Mouse (Mus musculus): ENCODE results near the gene Slc8b1. TPM values are rescaled to one million over a fixed set of nuclear protein-coding genes. Genes with fewer than 3 reads are reported as not detected.
A peak's percentile ranks its signal among the peaks of the same experiment; 100 is the strongest.

Gene Slc8b1
- total and polyA plus RNA-seq, 2 experiments: 40.6 to 52.4 TPM

GRCm38 (mm10) chr5:120577935-120578441 lies 67.0 kb downstream of the Slc8b1 start:
- H3K27ac ChIP-seq (replicated peaks; ENCODE audit: insufficient read depth, low read depth, low read length): no peak overlapping the region
- no peak overlapping the region for H3K9ac ChIP-seq (ENCODE audit: low read depth, low read length)
- DNase-seq (ENCODE audit: extremely low read depth, low read depth, low spot score): no peak
- H3K36me3 ChIP-seq (ENCODE audit: control insufficient read depth, insufficient read depth, low read length): peaks cover 9% of the 10 kb centered on the region
- peaks cover 32% of the 10 kb centered on the region for H3K79me2 ChIP-seq (ENCODE audit: control insufficient read depth, insufficient read depth, low read length)
- TF ChIP-seq CTCF (IDR thresholded peaks at IDR 0.05; ENCODE audit: low read depth, low read length) (peak; percentile 32), POLR2A (IDR thresholded peaks at IDR 0.05; ENCODE audit: extremely low read depth, insufficient read depth, low read length) (no peak)
- H3K4me1 ChIP-seq (ENCODE audit: control insufficient read depth, insufficient read depth, low read length): peaks cover 24% of the 10 kb centered on the region
- 67% methylated on average over 10 of the region's 10 CpGs for WGBS
- no peak overlapping the region for H3K4me3 ChIP-seq (ENCODE audit: insufficient read depth, low read depth, low read length)
- no peaks in the 10 kb centered on the region for H3K27me3 ChIP-seq (ENCODE audit: control insufficient read depth, insufficient read depth, low read length)

GRCm38 (mm10) chr5:120578504-120579081 lies 67.6 kb downstream of the Slc8b1 start:
- H3K4me1 ChIP-seq (ENCODE audit: control insufficient read depth, insufficient read depth, low read length): peaks cover 24% of the 10 kb centered on the region
- WGBS: 49% methylated on average over 12 of the region's 12 CpGs
- no peaks in the 10 kb centered on the region for H3K27me3 ChIP-seq (ENCODE audit: control insufficient read depth, insufficient read depth, low read length)
- H3K4me3 ChIP-seq (ENCODE audit: insufficient read depth, low read depth, low read length): no peak overlapping the region
- H3K79me2 ChIP-seq (ENCODE audit: control insufficient read depth, insufficient read depth, low read length): peaks cover 37% of the 10 kb centered on the region
- no peak overlapping the region for H3K27ac ChIP-seq (replicated peaks; ENCODE audit: insufficient read depth, low read depth, low read length)
- no peak overlapping the region for H3K9ac ChIP-seq (ENCODE audit: low read depth, low read length)
- H3K36me3 ChIP-seq (ENCODE audit: control insufficient read depth, insufficient read depth, low read length): peaks cover 11% of the 10 kb centered on the region
- DNase-seq (ENCODE audit: extremely low read depth, low read depth, low spot score): peak; percentile 32
- TF ChIP-seq CTCF (IDR thresholded peaks at IDR 0.05; ENCODE audit: low read depth, low read length): no peak
- TF ChIP-seq POLR2A (IDR thresholded peaks at IDR 0.05; ENCODE audit: extremely low read depth, insufficient read depth, low read length): no peak

- no peak for TF ChIP-seq CTCF (IDR thresholded peaks at IDR 0.05; ENCODE audit: low read depth, low read length)
- no peak for TF ChIP-seq POLR2A (IDR thresholded peaks at IDR 0.05; ENCODE audit: extremely low read depth, insufficient read depth, low read length)
- H3K36me3 ChIP-seq (ENCODE audit: control insufficient read depth, insufficient read depth, low read length): peaks cover 14% of the 10 kb centered on the region
- WGBS: 31% methylated on average over 26 of the region's 26 CpGs
- H3K4me1 ChIP-seq (ENCODE audit: control insufficient read depth, insufficient read depth, low read length): peaks cover 24% of the 10 kb centered on the region
- H3K79me2 ChIP-seq (ENCODE audit: control insufficient read depth, insufficient read depth, low read length): peaks cover 34% of the 10 kb centered on the region
- peak overlapping the region; percentile 30; the same call in 1 of the 2 replicates for H3K9ac ChIP-seq (ENCODE audit: low read depth, low read length)
- H3K27me3 ChIP-seq (ENCODE audit: control insufficient read depth, insufficient read depth, low read length): no peaks in the 10 kb centered on the region
- H3K4me3 ChIP-seq (ENCODE audit: insufficient read depth, low read depth, low read length): no peak overlapping the region
- peak overlapping the region; percentile 55 for H3K27ac ChIP-seq (replicated peaks; ENCODE audit: insufficient read depth, low read depth, low read length)
- peak; percentile 65 for DNase-seq (ENCODE audit: extremely low read depth, low read depth, low spot score)
Measured at GRCm38 (mm10) chr5:120579211-120579897, 68.4 kb downstream of the Slc8b1 start.

GRCm38 (mm10) chr5:120579898-120580626 lies 69.1 kb downstream of the Slc8b1 start:
- Histone ChIP-seq H3K36me3 (ENCODE audit: control insufficient read depth, insufficient read depth, low read length) (peaks cover 20% of the 10 kb centered on the region), H3K79me2 (ENCODE audit: control insufficient read depth, insufficient read depth, low read length) (peaks cover 34% of the 10 kb centered on the region), H3K4me3 (ENCODE audit: insufficient read depth, low read depth, low read length) (no peak overlapping the region), H3K9ac (ENCODE audit: low read depth, low read length) (peak overlapping the region; percentile 30; the same call in 1 of the 2 replicates), H3K27me3 (ENCODE audit: control insufficient read depth, insufficient read depth, low read length) (no peaks in the 10 kb centered on the region), H3K27ac (replicated peaks; ENCODE audit: insufficient read depth, low read depth, low read length) (no peak overlapping the region), H3K4me1 (ENCODE audit: control insufficient read depth, insufficient read depth, low read length) (peaks cover 24% of the 10 kb centered on the region)
- TF ChIP-seq CTCF (IDR thresholded peaks at IDR 0.05; ENCODE audit: low read depth, low read length) (no peak), POLR2A (IDR thresholded peaks at IDR 0.05; ENCODE audit: extremely low read depth, insufficient read depth, low read length) (no peak)
- DNase-seq (ENCODE audit: extremely low read depth, low read depth, low spot score): no peak
- 89% methylated on average over 26 of the region's 26 CpGs for WGBS

GRCm38 (mm10) chr5:120582002-120582401 lies 71.0 kb downstream of the Slc8b1 start:
- H3K36me3 ChIP-seq (ENCODE audit: control insufficient read depth, insufficient read depth, low read length): peaks cover 21% of the 10 kb centered on the region

More at GRCm38 (mm10) chr5:120582002-120582401, 71.0 kb downstream of the Slc8b1 start:
- TF ChIP-seq CTCF (IDR thresholded peaks at IDR 0.05; ENCODE audit: low read depth, low read length) (no peak), POLR2A (IDR thresholded peaks at IDR 0.05; ENCODE audit: extremely low read depth, insufficient read depth, low read length) (no peak)
- 82% methylated on average over 9 of the region's 9 CpGs for WGBS
- H3K4me3 ChIP-seq (ENCODE audit: insufficient read depth, low read depth, low read length): no peak overlapping the region
- no peak overlapping the region for H3K27ac ChIP-seq (replicated peaks; ENCODE audit: insufficient read depth, low read depth, low read length)
- peaks cover 29% of the 10 kb centered on the region for H3K79me2 ChIP-seq (ENCODE audit: control insufficient read depth, insufficient read depth, low read length)
- DNase-seq (ENCODE audit: extremely low read depth, low read depth, low spot score): no peak
- peaks cover 27% of the 10 kb centered on the region for H3K4me1 ChIP-seq (ENCODE audit: control insufficient read depth, insufficient read depth, low read length)
- no peaks in the 10 kb centered on the region for H3K27me3 ChIP-seq (ENCODE audit: control insufficient read depth, insufficient read depth, low read length)
- H3K9ac ChIP-seq (ENCODE audit: low read depth, low read length): no peak overlapping the region
